Mouse (Mus musculus): ENCODE results near the gene Gng7.

The Gng7 gene

GRCm38 (mm10) chr10:81025639-81026275 is 11.0 kb upstream of the Gng7 start, which contains the start of gene Diras1:
TSS of gene Diras1 (minus strand) at chr10:81025662.
- DNase-seq (ENCODE audit: low spot score in 2 of 2) = no peak

- DNase-seq (ENCODE audit: low spot score in 2 of 2) = no peak
These were observed 10.4 kb upstream of the Gng7 start for GRCm38 (mm10) chr10:81025047-81025621.

- DNase-seq (ENCODE audit: low spot score in 2 of 2) = no peak
These were observed 9.7 kb upstream of the Gng7 start for GRCm38 (mm10) chr10:81024346-81024937.

GRCm38 (mm10) chr10:81022744-81023143 is 8.0 kb upstream of the Gng7 start:
- no peak for DNase-seq (ENCODE audit: low spot score in 2 of 2)

- DNase-seq (ENCODE audit: low spot score in 2 of 2) = no peak
These were observed 6.9 kb upstream of the Gng7 start for GRCm38 (mm10) chr10:81021547-81022110.

GRCm38 (mm10) chr10:81020207-81020606 is 5.5 kb upstream of the Gng7 start:
- DNase-seq (ENCODE audit: low spot score in 2 of 2) = no peak

- no peak for DNase-seq (ENCODE audit: low spot score in 2 of 2)
These were observed 4.9 kb upstream of the Gng7 start for GRCm38 (mm10) chr10:81019687-81020086.

GRCm38 (mm10) chr10:81018326-81018725 is 3.6 kb upstream of the Gng7 start:
- no peak for DNase-seq (ENCODE audit: low spot score in 2 of 2)

- DNase-seq (ENCODE audit: low spot score in 2 of 2) = no peak
These were observed 1.9 kb upstream of the Gng7 start for GRCm38 (mm10) chr10:81016645-81017044.

- DNase-seq (ENCODE audit: low spot score in 2 of 2) = no peak
These were observed 921 bp upstream of the Gng7 start for GRCm38 (mm10) chr10:81015666-81016065.

- no peak for DNase-seq (ENCODE audit: low spot score in 2 of 2)
These were observed 3.9 kb downstream of the Gng7 start for GRCm38 (mm10) chr10:81010851-81011250.

GRCm38 (mm10) chr10:81007240-81007639 is 7.5 kb downstream of the Gng7 start:
- no peak for DNase-seq (ENCODE audit: low spot score in 2 of 2)

- DNase-seq (ENCODE audit: low spot score in 2 of 2) = no peak
These were observed 8.6 kb downstream of the Gng7 start for GRCm38 (mm10) chr10:81006005-81006677.

GRCm38 (mm10) chr10:81001161-81001560 is 13.6 kb downstream of the Gng7 start:
- no peak for DNase-seq (ENCODE audit: low spot score in 2 of 2)

GRCm38 (mm10) chr10:81000197-81001062 is 14.3 kb downstream of the Gng7 start:
- no peak for DNase-seq (ENCODE audit: low spot score in 2 of 2)

- DNase-seq (ENCODE audit: low spot score in 2 of 2) = peak; percentile 77 to 86
These were observed 15.2 kb downstream of the Gng7 start for GRCm38 (mm10) chr10:80999362-81000196.

GRCm38 (mm10) chr10:80998778-80999177 is 16.0 kb downstream of the Gng7 start:
- no peak for DNase-seq (ENCODE audit: low spot score in 2 of 2)

GRCm38 (mm10) chr10:80998021-80998420 is 16.7 kb downstream of the Gng7 start:
- DNase-seq (ENCODE audit: low spot score in 2 of 2) = no peak

GRCm38 (mm10) chr10:80997332-80997731 is 17.4 kb downstream of the Gng7 start:
- no peak for DNase-seq (ENCODE audit: low spot score in 2 of 2)

GRCm38 (mm10) chr10:80996501-80996900 is 18.2 kb downstream of the Gng7 start:
- DNase-seq (ENCODE audit: low spot score in 2 of 2) = no peak

Measured in urinary bladder, postnatal 4 days (tissue).